Mouse (Mus musculus) heart, adult 2 months (tissue): ENCODE results near the gene Lmln. TPM values are rescaled to one million over a fixed set of nuclear protein-coding genes. Genes with fewer than 3 reads are reported as not detected.

ENCODE experiments used
- DNase-seq, 2 experiments: peaks; one replicate each; pipeline ENCODE4 v3.0.0; 2021
- H3K27ac ChIP-seq: fragments of 200-600 bp; 2 replicates; pipeline ENCODE4 v1.8.1; 2022
- H3K27me3 ChIP-seq: fragments of 200-500 bp; 2 replicates; pipeline ENCODE4 v1.6.1; 2012; ENCODE audit warnings: mild to moderate bottlenecking, low read length, inconsistent platforms, mixed read lengths; ENCODE audit not compliant: control insufficient read depth, insufficient read depth
- H3K36me3 ChIP-seq: fragments of 200-500 bp; 2 replicates; pipeline ENCODE4 v1.6.1; 2012; ENCODE audit warnings: low read length, inconsistent platforms; ENCODE audit not compliant: control insufficient read depth, insufficient read depth
- H3K4me1 ChIP-seq: fragments of 200-500 bp; 2 replicates; pipeline ENCODE4 v1.6.1; 2011; ENCODE audit warnings: low read length; ENCODE audit not compliant: control insufficient read depth, insufficient read depth
- H3K4me3 ChIP-seq: fragments of 200-600 bp; 2 replicates; pipeline ENCODE4 v1.8.1; 2022
- H3K79me2 ChIP-seq: fragments of 200-500 bp; replicated peaks from 2 replicates; pipeline ENCODE4 v1.6.1; 2012; ENCODE audit warnings: mild to moderate bottlenecking, inconsistent platforms, low read length, moderate library complexity, mixed read lengths; ENCODE audit not compliant: control insufficient read depth, insufficient read depth
- H3K9ac ChIP-seq: fragments of 200-500 bp; 2 replicates; pipeline ENCODE4 v1.6.1; 2012; ENCODE audit warnings: low read depth, mild to moderate bottlenecking, control low read depth, inconsistent platforms, low read length, mixed read lengths
- CTCF ChIP-seq: fragments of 200-600 bp; IDR thresholded peaks from 2 replicates; pipeline ENCODE4 v1.8.1; 2022; ENCODE audit warnings: antibody characterized with exemption, mild to moderate bottlenecking, moderate library complexity
- EP300 ChIP-seq: fragments of 200-500 bp; IDR thresholded peaks from 2 replicates; pipeline ENCODE4 v1.6.1; 2011; ENCODE audit warnings: low read depth, low read length, control low read depth; ENCODE audit not compliant: insufficient read depth
- POLR2A ChIP-seq: fragments of 200-500 bp; IDR thresholded peaks from 2 replicates; pipeline ENCODE4 v1.6.1; 2011; ENCODE audit warnings: mild to moderate bottlenecking, low read depth, low read length, control low read depth; ENCODE audit not compliant: insufficient read depth
- WGBS: fragments of 180-500 bp; shearing (Covaris S2); methylation state at CpG from one replicate; pipeline ENCODE4 v1.1.7; 2018; 5-methylcytosine and 5-hydroxymethylcytosine counted together
- intact Hi-C: fragments of 180-260 bp; cut with DNase I; formaldehyde crosslinking; loops from one replicate; pipeline ENCODE4 v1.15.1; 2025
- polyA plus RNA-seq: library from polyadenylated mRNA; depleted of rRNA; stranded (reverse); fragments of >200 nt; gene quantifications from 2 replicates; pipeline ENCODE4 v1.2.3, GENCODE M21; 2012
- total RNA-seq, 2 experiments: library from RNA; stranded (reverse); gene quantifications; 2 replicates each; pipeline ENCODE4 v1.2.3; 2021

Gene Lmln
- total and polyA plus RNA-seq, 3 experiments, result 1.1 to 2.0 (median 1.9) TPM

- H3K4me3 ChIP-seq, result no peak overlapping the region
- no peaks in the 10 kb centered on the region for H3K27me3 ChIP-seq
- no peaks in the 10 kb centered on the region for H3K4me1 ChIP-seq
- intact Hi-C loops, result no loop called here
- TF ChIP-seq EP300, result no peak
- TF ChIP-seq CTCF, result no peak
- no peak for TF ChIP-seq POLR2A
- H3K9ac ChIP-seq, result no peak overlapping the region
- no peak overlapping the region for H3K27ac ChIP-seq
- H3K36me3 ChIP-seq, result no peaks in the 10 kb centered on the region
- no peaks in the 10 kb centered on the region for H3K79me2 ChIP-seq
- DNase-seq, result no peak
- WGBS, result 83% methylated on average over 2 of the region's 2 CpGs
These were observed 21.7 kb downstream of the Lmln start for GRCm38 (mm10) chr16:33083996-33084395.

- Histone ChIP-seq H3K27ac (no peak overlapping the region), H3K79me2 (no peaks in the 10 kb centered on the region), H3K4me3 (no peak overlapping the region), H3K9ac (no peak overlapping the region), H3K36me3 (no peaks in the 10 kb centered on the region), H3K27me3 (no peaks in the 10 kb centered on the region), H3K4me1 (no peaks in the 10 kb centered on the region)
- no peak for DNase-seq
- WGBS, result 65% methylated on average over 8 of the region's 8 CpGs
- TF ChIP-seq EP300 (no peak), POLR2A (no peak), CTCF (no peak)
- intact Hi-C loops, result no loop called here
These were observed 23.3 kb downstream of the Lmln start for GRCm38 (mm10) chr16:33085666-33086065.

- H3K4me3 ChIP-seq, result no peak overlapping the region
- H3K27ac ChIP-seq, result no peak overlapping the region
- intact Hi-C loops, result no loop called here
- no peak for DNase-seq
- no peak overlapping the region for H3K9ac ChIP-seq
- TF ChIP-seq POLR2A (no peak), CTCF (no peak), EP300 (no peak)
- no peaks in the 10 kb centered on the region for H3K27me3 ChIP-seq
- no peaks in the 10 kb centered on the region for H3K36me3 ChIP-seq
- no peaks in the 10 kb centered on the region for H3K79me2 ChIP-seq
- H3K4me1 ChIP-seq, result no peaks in the 10 kb centered on the region
- WGBS, result 55% methylated on average over 4 of the region's 4 CpGs
These were observed 51.4 kb downstream of the Lmln start for GRCm38 (mm10) chr16:33113726-33114125.

GRCm38 (mm10) chr16:33123373-33123772 lies 61.1 kb downstream of the Lmln start:
- Histone ChIP-seq H3K27ac (no peak overlapping the region), H3K9ac (no peak overlapping the region), H3K27me3 (no peaks in the 10 kb centered on the region), H3K36me3 (no peaks in the 10 kb centered on the region), H3K4me3 (no peak overlapping the region), H3K4me1 (no peaks in the 10 kb centered on the region; the same call in 1 of the 2 replicates), H3K79me2 (no peaks in the 10 kb centered on the region)
- DNase-seq, result no peak
- intact Hi-C loops, result no loop called here
- TF ChIP-seq POLR2A, result no peak
- no peak for TF ChIP-seq CTCF
- TF ChIP-seq EP300, result no peak
- WGBS, result 70% methylated on average over 8 of the region's 8 CpGs

GRCm38 (mm10) chr16:33123938-33124820 lies 61.9 kb downstream of the Lmln start:
- DNase-seq, result no peak
- Histone ChIP-seq H3K4me3 (no peak overlapping the region), H3K27ac (no peak overlapping the region), H3K79me2 (no peaks in the 10 kb centered on the region), H3K9ac (no peak overlapping the region), H3K4me1 (no peaks in the 10 kb centered on the region; the same call in 1 of the 2 replicates), H3K27me3 (no peaks in the 10 kb centered on the region), H3K36me3 (no peaks in the 10 kb centered on the region)
- TF ChIP-seq POLR2A (no peak), EP300 (no peak), CTCF (no peak)
- intact Hi-C loops, result no loop called here
- WGBS, result 71% methylated on average over 24 of the region's 24 CpGs

GRCm38 (mm10) chr16:33127052-33127451 lies 64.7 kb downstream of the Lmln start:
- no peak overlapping the region for H3K27ac ChIP-seq
- TF ChIP-seq CTCF, result no peak
- TF ChIP-seq POLR2A, result no peak
- no peak for TF ChIP-seq EP300
- H3K27me3 ChIP-seq, result no peaks in the 10 kb centered on the region
- DNase-seq, result no peak
- H3K4me1 ChIP-seq, result peaks cover 2% of the 10 kb centered on the region
- WGBS, result 73% methylated on average over 6 of the region's 6 CpGs
- no peaks in the 10 kb centered on the region for H3K79me2 ChIP-seq
- intact Hi-C loops, result no loop called here
- H3K4me3 ChIP-seq, result no peak overlapping the region
- no peak overlapping the region for H3K9ac ChIP-seq
- H3K36me3 ChIP-seq, result no peaks in the 10 kb centered on the region
